Mouse (Mus musculus) ZHBTc4 (cell line): ENCODE data around the gene Cdipt.

Source experiments
- DNase-seq: peaks from one replicate; pipeline ENCODE4 v3.0.0-alpha.2; 2011; ENCODE audit warnings: low read depth, low spot score

Gene Cdipt

DNA sequence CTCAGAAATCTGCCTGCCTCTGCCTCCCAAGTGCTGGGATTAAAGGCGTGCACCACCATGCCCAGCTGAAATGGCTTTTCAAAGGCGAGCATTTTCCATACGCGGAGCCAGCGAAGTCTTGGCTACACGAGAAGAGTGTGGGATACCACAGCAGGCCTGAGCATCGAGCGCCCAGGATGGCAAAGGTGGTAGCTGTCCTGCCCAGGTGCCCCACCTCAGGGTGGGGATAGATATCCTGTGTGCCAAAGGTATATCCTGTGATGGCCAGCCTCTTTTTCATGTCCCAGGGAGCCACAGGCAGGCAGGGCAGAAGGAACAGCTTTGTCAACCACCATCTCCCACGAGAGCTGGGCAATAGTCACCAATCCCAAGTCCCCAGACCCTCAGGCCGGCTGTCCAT is 37.1 kb downstream of the Cdipt start:
- no peak for DNase-seq

- no peak for DNase-seq
Measured at GRCm38 (mm10) chr7:127013385-127013784, 37.7 kb downstream of the Cdipt start.

DNA sequence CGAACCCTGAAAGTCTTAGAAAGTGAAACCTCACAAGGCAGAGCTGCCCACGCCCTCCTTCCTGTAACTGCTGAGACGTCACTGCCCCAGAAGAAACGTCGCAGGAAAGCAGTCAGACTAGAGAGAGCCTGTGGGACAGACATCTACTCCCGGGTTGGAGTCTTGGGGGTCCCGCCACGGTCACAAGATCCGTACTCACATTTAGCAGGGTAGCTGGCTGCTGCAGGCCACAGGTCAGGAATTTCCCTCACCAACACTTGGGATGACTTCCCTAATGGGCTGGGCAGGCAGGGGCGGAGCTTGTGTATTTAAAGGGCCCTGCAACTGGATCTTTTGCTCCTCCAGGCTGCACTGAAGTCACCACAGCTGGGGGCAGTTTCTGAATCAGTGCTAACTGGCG is 38.6 kb downstream of the Cdipt start, which contains the start of gene Mvp:
Gene Mvp, minus strand, starts transcription at position 302 of the 400 bp plus-strand sequence.
- DNase-seq = peak; percentile 75

DNA sequence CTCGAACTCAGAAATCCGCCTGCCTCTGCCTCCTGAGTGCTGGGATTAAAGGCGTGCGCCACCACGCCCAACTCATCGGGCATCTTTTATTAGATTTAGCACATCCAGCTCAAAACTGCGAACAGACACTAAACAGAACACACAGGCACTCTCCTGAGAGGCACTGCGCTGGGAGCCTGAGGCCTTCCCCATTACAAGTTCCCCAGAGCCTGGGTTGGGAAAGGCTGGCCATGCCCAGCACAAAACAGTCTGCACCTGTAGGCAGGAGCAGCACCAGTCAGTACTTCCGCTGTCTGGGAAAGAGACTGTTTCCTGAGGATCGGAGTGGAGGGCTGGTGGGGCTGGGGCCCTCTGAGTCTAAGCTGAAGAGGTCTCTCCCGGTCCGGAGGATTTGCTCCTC is 39.3 kb downstream of the Cdipt start:
- no peak for DNase-seq

DNA sequence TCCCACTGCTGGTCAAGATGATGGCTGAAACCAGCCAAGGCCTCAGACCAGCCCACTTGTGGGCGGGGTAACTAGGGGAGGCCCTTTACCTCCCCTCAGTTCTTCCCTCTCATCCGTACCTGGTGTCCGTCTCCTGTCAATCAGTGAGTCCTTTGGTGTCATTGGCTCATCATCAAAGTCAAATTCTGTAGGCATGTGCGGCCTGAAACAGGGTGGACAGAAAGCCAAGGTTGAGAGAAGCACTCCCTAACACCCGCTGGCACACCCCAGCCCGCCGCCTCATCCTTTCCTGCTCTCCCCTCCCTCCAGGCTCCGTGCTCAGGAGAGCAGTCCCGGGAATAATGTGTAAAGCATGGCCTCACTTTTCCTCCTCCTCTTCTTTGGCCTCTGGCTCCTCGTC is 40.4 kb downstream of the Cdipt start:
- DNase-seq = peak; percentile 93

DNA sequence TGATC is 40.6 kb downstream of the Cdipt start, which contains the start of gene Pagr1b:
Gene Pagr1b, minus strand, starts transcription at position 4 of the 5 bp plus-strand sequence.
- no peak for DNase-seq

GRCm38 (mm10) chr7:127016486-127016938 is 40.8 kb downstream of the Cdipt start:
- DNase-seq = peak; percentile 52

GRCm38 (mm10) chr7:127016971-127017949 is 41.5 kb downstream of the Cdipt start, which contains the start of gene Pagr1a:
Gene Pagr1a (minus strand): TSS chr7:127017352.
- peak; percentile 100 for DNase-seq

DNA sequence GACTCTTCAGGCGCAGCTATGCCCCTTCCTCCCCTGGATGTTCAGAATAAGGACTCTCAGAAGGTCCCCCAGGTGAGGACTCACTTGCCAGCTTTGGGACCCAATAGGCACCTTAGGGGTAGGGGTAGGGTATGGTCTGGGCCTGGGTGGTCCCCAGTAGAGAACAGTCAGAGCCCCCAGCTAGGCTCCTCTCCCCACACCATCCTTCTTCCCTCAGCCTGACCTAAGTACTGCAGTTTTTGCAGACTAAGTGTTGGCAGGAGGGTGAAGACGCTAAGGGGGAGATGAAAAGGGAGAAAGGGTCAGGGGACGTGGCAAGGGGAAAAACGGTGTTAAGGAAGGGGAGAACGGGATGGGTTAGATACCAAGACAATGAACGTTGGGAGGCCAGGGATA is 42.2 kb downstream of the Cdipt start:
- DNase-seq = no peak

DNA sequence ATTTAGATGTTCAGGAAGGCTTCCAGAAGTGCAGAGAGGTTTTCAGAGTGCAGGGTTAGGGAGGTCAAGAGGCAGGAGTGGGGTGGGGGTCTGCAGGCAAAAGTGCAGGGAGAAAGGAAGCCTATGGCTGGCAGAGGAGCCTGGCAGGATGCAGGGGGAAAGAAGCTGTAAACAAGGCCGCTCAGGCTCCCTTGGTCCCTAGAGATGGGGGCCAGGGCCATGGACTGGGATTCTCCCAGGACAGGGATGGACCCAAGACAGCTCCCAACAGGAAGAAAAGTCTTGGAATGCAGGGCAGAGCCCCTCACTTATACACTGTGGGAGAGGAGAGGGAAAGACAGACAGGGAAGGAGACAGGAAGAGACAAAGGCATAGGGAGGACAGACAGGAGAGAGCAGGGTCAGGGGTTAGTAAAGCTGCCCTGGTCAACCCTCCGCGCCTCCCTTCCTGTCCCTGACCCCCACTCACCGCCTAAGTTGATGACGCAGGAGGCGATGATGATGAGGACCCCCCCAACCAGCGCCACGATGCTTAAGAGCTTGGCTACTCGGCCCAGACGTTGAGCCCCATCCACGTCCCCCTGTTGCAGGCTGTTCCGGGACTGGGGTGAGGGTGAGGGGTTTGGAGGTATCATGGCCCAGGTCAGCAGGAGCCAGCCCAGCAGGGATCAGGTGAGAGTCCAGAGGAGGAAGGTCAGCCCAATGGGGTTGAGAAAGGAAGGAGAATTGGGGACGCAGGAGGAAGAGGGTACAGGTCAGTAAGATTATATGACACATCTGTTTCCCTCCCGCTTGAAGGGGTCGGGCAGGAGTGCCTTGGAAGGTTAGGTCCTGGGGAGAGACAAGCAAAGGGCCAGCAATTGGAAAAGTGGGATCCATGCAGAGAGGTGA is 42.9 kb downstream of the Cdipt start:
- DNase-seq = no peak

- no peak for DNase-seq
Measured at GRCm38 (mm10) chr7:127019306-127019960, 43.7 kb downstream of the Cdipt start.

DNA sequence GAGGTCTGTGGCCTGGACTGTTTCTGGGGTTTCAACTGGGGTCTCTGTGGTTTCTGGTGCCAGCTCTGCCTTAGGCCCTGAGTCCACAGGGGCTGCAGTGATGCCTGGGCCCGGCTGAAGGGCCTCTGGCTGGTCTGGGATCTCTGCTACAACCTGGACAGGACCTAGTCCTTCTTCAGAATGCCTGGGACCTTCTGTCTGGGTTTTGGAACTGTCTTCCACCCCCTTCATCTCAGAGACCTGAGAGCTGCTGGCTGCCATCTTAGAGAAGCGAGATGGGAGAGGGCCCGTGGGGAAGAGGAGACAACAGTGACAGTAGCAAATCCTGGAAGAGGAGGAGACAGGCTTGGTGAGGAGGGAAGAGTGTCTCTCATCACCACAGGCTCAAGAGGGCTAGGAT is 44.3 kb downstream of the Cdipt start:
- DNase-seq = no peak

DNA sequence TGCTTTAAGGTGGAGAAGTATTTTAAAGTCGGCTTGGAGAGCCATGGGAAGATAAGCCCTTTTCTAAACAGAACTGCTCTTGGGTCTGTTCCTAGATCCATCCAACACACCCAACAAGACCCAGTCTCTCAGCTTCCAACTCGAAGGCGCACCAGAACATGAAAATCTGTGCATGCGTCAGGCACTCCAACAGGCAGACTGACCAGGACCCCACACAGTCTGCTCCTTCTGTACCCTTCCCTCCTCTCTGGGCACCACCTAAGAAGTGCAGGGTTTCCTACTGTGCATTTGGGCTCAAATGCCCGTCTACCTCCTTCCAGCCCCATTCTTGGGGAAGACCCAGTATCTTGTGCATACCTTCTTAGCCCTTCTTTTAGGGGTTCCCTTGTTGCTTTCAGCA is 44.8 kb downstream of the Cdipt start:
- no peak for DNase-seq

DNA sequence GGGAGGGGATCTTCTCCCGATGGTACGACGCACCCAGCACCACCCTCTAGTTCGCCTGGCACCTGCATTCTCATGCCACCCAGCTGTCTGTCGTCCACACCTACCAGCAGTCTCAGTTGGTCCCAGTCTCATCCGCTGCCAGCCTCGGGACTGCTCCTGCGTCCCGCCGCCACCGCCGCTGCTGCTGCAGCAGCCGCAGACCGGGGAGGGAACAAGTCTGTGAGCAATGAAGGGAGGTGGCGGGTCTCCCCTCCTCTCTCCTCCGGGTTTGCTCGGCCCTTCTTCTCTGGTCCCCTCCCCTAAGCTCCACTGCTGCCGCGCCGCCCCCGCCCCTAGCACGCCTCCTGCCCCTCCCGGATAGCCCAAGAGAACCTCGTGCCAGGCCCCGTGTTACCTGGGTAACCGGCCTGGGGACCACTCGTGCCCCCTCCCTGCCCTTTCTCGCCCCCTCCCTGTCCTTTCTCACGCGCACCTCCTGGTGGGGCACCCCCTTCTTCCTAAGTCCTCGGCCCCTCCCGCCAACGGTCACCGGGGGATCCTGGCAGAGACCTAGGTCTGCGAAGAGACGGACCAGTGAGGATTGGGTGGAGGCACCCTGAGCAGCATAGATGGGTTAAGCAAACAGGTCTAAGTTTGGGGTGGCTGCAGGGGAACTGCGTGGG is 45.3 kb downstream of the Cdipt start, which contains the start of the genes Gm42742 and Prrt2:
Gene Gm42742, minus strand, starts transcription at position 197 of the 662 bp plus-strand sequence.
Gene Prrt2, minus strand, starts transcription at position 311 of the 662 bp plus-strand sequence.
- peak; percentile 63 for DNase-seq

DNA sequence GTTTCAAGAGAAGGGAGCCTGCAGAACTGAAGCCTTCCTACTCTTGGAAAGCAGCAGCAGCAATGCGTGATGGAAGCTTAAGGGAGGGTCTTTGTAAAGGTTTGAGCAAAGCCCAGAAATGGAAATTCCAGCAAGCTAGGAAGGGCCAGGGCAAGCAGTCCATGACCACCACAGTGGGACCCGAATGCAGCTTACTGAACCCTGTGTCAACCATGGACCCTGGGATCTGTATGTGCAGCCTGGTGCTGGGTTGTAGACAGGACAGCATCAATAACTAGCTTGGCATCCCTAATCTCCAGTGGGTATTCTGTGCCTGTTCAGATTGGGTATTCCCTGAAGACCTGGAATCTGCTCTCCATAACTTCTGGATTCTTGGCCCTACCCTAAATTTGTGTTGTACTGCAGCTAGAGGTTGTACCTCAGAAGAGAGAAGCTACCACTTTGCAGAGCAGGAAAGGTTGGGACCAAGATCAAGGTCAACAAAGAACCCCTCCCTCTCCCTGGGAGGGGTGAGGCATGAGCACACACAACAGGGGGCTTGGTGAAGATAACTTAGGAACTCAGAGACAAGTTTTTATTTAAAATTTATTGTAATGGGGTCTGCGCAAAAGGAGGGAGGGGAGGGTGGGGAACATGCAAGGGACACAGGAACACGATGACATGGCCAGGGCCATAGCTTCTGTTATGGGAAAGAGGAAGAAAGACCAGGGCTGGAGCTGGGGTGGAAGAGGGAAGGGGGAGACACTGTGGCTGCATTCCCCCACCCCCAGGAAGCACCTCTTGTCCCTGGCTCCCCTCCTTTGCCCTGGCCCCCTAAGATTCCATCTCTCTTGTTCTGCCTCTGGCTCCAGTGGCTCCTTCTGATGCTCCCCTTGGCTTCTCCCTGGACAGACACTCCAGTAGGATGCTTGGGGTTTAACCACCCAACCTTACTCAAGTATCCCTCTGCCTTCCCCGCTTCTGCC is 46.1 kb downstream of the Cdipt start:
- peak; percentile 53 for DNase-seq

- no peak for DNase-seq
Measured at GRCm38 (mm10) chr7:127022528-127023271, 47.0 kb downstream of the Cdipt start.

GRCm38 (mm10) chr7:127023272-127023691 is 47.6 kb downstream of the Cdipt start:
- no peak for DNase-seq

- no peak for DNase-seq
Measured at GRCm38 (mm10) chr7:127023896-127024690, 48.4 kb downstream of the Cdipt start.
